Mouse (Mus musculus) intestine, embryonic 14.5 days (tissue): ENCODE measurements around the gene Mcoln2. TPM values are rescaled to one million over a fixed set of nuclear protein-coding genes. Genes with fewer than 3 reads are reported as not detected.

ENCODE experiments used
- ATAC-seq: fragments of 200-750 bp; cut with Nextera tagmentation; replicated peaks from 2 replicates; pipeline ENCODE4 v1.8.0; 2017; ENCODE audit warnings: low read depth, moderate number of reproducible peaks, moderate TSS enrichment, moderate library complexity; ENCODE audit not compliant: low FRiP score, low TSS enrichment
- DNase-seq: peaks from one replicate; pipeline ENCODE4 v3.0.0-alpha.2; 2018; ENCODE audit warnings: low spot score
- H3K27ac ChIP-seq: fragments of 300-500 bp; sonication (generic); 2 replicates; pipeline ENCODE4 v1.5.1; 2014; ENCODE audit warnings: low read depth, mild to moderate bottlenecking, control low read depth
- H3K27me3 ChIP-seq: fragments of 300-500 bp; sonication (generic); replicated peaks from 2 replicates; pipeline ENCODE4 v1.6.1; 2014; ENCODE audit warnings: low read length, control low read depth; ENCODE audit not compliant: control insufficient read depth, insufficient read depth
- H3K36me3 ChIP-seq: fragments of 300-500 bp; sonication (generic); 2 replicates; pipeline ENCODE4 v1.6.1; 2014; ENCODE audit warnings: low read length, control low read depth; ENCODE audit not compliant: control insufficient read depth, insufficient read depth
- H3K4me1 ChIP-seq: fragments of 300-500 bp; sonication (generic); replicated peaks from 2 replicates; pipeline ENCODE4 v1.6.1; 2014; ENCODE audit warnings: low read length, control low read depth, mixed read lengths; ENCODE audit not compliant: control insufficient read depth, insufficient read depth
- H3K4me2 ChIP-seq: fragments of 300-500 bp; sonication (generic); 2 replicates; pipeline ENCODE4 v1.6.1; 2014; ENCODE audit warnings: low read length
- H3K4me3 ChIP-seq: fragments of 300-500 bp; sonication (generic); 2 replicates; pipeline ENCODE4 v1.5.1; 2014; ENCODE audit warnings: low read depth, low read length, control low read depth, mixed read lengths
- H3K9ac ChIP-seq: fragments of 300-500 bp; sonication (generic); 2 replicates; pipeline ENCODE4 v1.6.1; 2014; ENCODE audit warnings: mild to moderate bottlenecking, low read length
- H3K9me3 ChIP-seq: fragments of 300-500 bp; sonication (generic); 2 replicates; pipeline ENCODE4 v1.6.1; 2016; ENCODE audit warnings: low read length, control low read depth; ENCODE audit not compliant: control insufficient read depth
- WGBS: fragments of 180-500 bp; shearing (Covaris S2); extraction: QIAGEN DNeasy Blood & Tissue Kit; methylation state at CpG from one replicate; pipeline ENCODE4 v1.1.7; 2014; 5-methylcytosine and 5-hydroxymethylcytosine counted together
- polyA plus RNA-seq: library from polyadenylated mRNA; unstranded; fragments of >200 nt; fragmentation: Nextera tagmentation; extraction: Ambion mirVana; gene quantifications from 2 replicates; pipeline ENCODE4 v1.2.1, GENCODE M21; 2014

The Mcoln2 gene
- polyA plus RNA-seq, 1 experiment from 2014 or later = 4.2 TPM

- DNase-seq = peak; percentile 82
- H3K9ac ChIP-seq = no peak overlapping the region
- H3K36me3 ChIP-seq = no peaks in the 10 kb centered on the region
- 0 out of 2 replicates have a peak, but pooled peaks cover 3% of the 10 kb centered on the region for H3K9me3 ChIP-seq
- ATAC-seq = peak; percentile 59
- 24% methylated on average over 13 of the region's 13 CpGs for WGBS
- no peaks in the 10 kb centered on the region for H3K4me1 ChIP-seq
- H3K27me3 ChIP-seq = no peaks in the 10 kb centered on the region
- H3K4me3 ChIP-seq = no peak overlapping the region
- no peak overlapping the region for H3K4me2 ChIP-seq
- no peak overlapping the region for H3K27ac ChIP-seq
Observed at GRCm38 (mm10) chr3:146184992-146185657, 35.5 kb downstream of the Mcoln2 start.

DNA sequence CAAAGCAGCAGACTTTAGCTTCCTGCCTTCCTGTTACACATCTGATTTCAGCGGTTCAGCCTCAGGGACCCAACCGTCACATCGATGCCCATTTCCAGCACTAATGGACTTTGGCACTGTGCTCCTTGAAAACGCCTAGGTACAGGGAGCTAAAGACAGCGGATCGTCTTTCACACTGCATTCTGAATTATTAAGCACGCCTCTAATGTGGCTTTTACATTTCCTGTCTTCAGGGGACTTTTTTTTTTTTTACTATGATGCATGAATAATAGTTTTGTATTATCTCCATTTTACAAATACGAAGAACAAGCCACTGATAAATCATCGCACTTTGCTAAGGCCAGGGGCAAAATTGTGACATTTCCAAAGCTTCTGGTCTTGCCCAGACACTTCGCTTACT, 36.4 kb downstream of the Mcoln2 start:
- H3K9ac ChIP-seq = no peak overlapping the region
- no peaks in the 10 kb centered on the region for H3K27me3 ChIP-seq
- 0 out of 2 replicates have a peak, but pooled peaks cover 3% of the 10 kb centered on the region for H3K9me3 ChIP-seq
- H3K4me2 ChIP-seq = no peak overlapping the region
- H3K4me1 ChIP-seq = no peaks in the 10 kb centered on the region
- DNase-seq = no peak
- no peak overlapping the region for H3K4me3 ChIP-seq
- 87% methylated on average over 10 of the region's 10 CpGs for WGBS
- H3K36me3 ChIP-seq = no peaks in the 10 kb centered on the region
- ATAC-seq = no peak
- H3K27ac ChIP-seq = no peak overlapping the region

- H3K36me3 ChIP-seq = no peaks in the 10 kb centered on the region
- no peaks in the 10 kb centered on the region for H3K4me1 ChIP-seq
- no peak overlapping the region for H3K9ac ChIP-seq
- H3K4me3 ChIP-seq = no peak overlapping the region
- no peak overlapping the region for H3K27ac ChIP-seq
- no peaks in the 10 kb centered on the region for H3K27me3 ChIP-seq
- H3K4me2 ChIP-seq = no peak overlapping the region
- 70% methylated on average over 10 of the region's 10 CpGs for WGBS
- 0 out of 2 replicates have a peak, but pooled peaks cover 3% of the 10 kb centered on the region for H3K9me3 ChIP-seq
- no peak for DNase-seq
- ATAC-seq = no peak
Observed at GRCm38 (mm10) chr3:146189933-146190332, 40.3 kb downstream of the Mcoln2 start.

DNA sequence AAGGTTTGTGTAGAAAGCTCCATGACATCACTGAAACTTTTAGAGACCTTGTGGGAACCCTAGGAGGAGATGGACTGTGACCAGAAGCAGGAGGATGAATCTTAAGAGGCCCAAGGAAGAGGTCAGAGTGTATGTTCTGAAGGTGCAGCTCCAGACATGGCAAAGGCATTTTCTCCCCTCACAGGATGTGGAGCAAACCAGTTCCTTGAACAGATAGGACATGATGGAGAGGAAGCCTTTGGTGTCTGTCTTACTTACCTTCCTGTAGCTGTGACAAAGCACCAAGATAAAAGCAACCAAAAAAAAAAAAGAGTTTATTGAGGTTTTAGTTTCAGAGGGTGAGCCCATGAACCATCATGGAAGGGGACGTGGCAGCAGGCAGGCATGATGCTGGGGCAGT, 42.9 kb downstream of the Mcoln2 start:
- no peak overlapping the region for H3K27ac ChIP-seq
- ATAC-seq (no peak), DNase-seq (no peak)
- H3K36me3 ChIP-seq = no peaks in the 10 kb centered on the region
- H3K4me2 ChIP-seq = no peak overlapping the region
- whole genome bisulfite sequencing = 92% methylated on average over 1 of the region's 1 CpGs
- no peaks in the 10 kb centered on the region for H3K4me1 ChIP-seq
- H3K9ac ChIP-seq = no peak overlapping the region
- no peaks in the 10 kb centered on the region for H3K27me3 ChIP-seq
- H3K9me3 ChIP-seq = 0 out of 2 replicates have a peak, but pooled peaks cover 1% of the 10 kb centered on the region
- H3K4me3 ChIP-seq = no peak overlapping the region

- Histone ChIP-seq H3K9me3 (no peaks in the 10 kb centered on the region), H3K36me3 (no peaks in the 10 kb centered on the region), H3K27ac (no peak overlapping the region), H3K4me2 (no peak overlapping the region), H3K9ac (no peak overlapping the region), H3K27me3 (no peaks in the 10 kb centered on the region), H3K4me1 (0 out of 2 replicates have a peak, but pooled peaks cover 2% of the 10 kb centered on the region), H3K4me3 (no peak overlapping the region)
- ATAC-seq (no peak), DNase-seq (no peak)
- 85% methylated on average over 5 of the region's 5 CpGs for WGBS
Observed at GRCm38 (mm10) chr3:146195153-146195552, 45.5 kb downstream of the Mcoln2 start.

GRCm38 (mm10) chr3:146196301-146196700, 46.7 kb downstream of the Mcoln2 start:
- no peak overlapping the region for H3K4me2 ChIP-seq
- no peaks in the 10 kb centered on the region for H3K36me3 ChIP-seq
- no peaks in the 10 kb centered on the region for H3K27me3 ChIP-seq
- no peak overlapping the region for H3K9ac ChIP-seq
- no peaks in the 10 kb centered on the region for H3K9me3 ChIP-seq
- ATAC-seq (no peak), DNase-seq (no peak)
- H3K4me1 ChIP-seq = 0 out of 2 replicates have a peak, but pooled peaks cover 2% of the 10 kb centered on the region
- H3K4me3 ChIP-seq = no peak overlapping the region
- WGBS = 62% methylated on average over 6 of the region's 6 CpGs
- no peak overlapping the region for H3K27ac ChIP-seq

- Histone ChIP-seq H3K27me3 (no peaks in the 10 kb centered on the region), H3K4me3 (no peak overlapping the region), H3K9me3 (no peaks in the 10 kb centered on the region), H3K36me3 (no peaks in the 10 kb centered on the region), H3K4me2 (no peak overlapping the region), H3K4me1 (0 out of 2 replicates have a peak, but pooled peaks cover 2% of the 10 kb centered on the region), H3K9ac (no peak overlapping the region), H3K27ac (no peak overlapping the region)
- ATAC-seq (0 out of 2 replicates have a peak, but pooled peaks have one; percentile 40), DNase-seq (no peak)
- 74% methylated on average over 17 of the region's 17 CpGs for WGBS
Observed at GRCm38 (mm10) chr3:146196780-146197743, 47.4 kb downstream of the Mcoln2 start.

DNA sequence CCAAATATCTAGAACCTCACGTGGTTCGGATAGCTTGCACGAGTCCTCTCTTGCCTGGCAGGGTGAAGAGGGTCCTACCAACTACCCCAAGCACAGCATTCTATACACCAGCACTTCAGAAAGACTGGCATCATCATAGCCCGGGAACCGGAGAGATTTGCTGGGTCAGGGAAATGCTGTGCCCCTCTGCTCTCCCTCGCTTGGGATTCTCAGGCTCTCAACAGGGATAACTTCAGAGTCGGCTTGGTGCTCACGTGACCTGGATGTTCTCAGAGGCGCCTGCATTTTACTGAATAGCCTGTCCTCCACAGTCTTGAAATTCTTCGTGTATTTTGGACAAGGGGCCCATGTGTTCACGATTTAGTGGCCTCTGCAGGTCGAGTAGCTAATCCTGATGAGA, 48.2 kb downstream of the Mcoln2 start:
- no peak overlapping the region for H3K4me2 ChIP-seq
- no peak overlapping the region for H3K27ac ChIP-seq
- no peak overlapping the region for H3K4me3 ChIP-seq
- 0 out of 2 replicates have a peak, but pooled peaks cover 2% of the 10 kb centered on the region for H3K4me1 ChIP-seq
- 82% methylated on average over 12 of the region's 12 CpGs for WGBS
- no peak for DNase-seq
- H3K36me3 ChIP-seq = no peaks in the 10 kb centered on the region
- no peaks in the 10 kb centered on the region for H3K9me3 ChIP-seq
- H3K9ac ChIP-seq = no peak overlapping the region
- ATAC-seq = no peak
- H3K27me3 ChIP-seq = no peaks in the 10 kb centered on the region
